Mouse (Mus musculus) bone marrow, adult 2 months (tissue): ENCODE measurements around the gene Il4i1. TPM values are rescaled to one million over a fixed set of nuclear protein-coding genes. Genes with fewer than 3 reads are reported as not detected.
A peak's percentile ranks its signal among the peaks of the same experiment; 100 is the strongest.

Experiments used
- H3K27ac ChIP-seq: fragments of 200-500 bp; 2 replicates; pipeline ENCODE4 v1.5.1; 2012; ENCODE audit warnings: low read depth, mild to moderate bottlenecking, control low read depth, inconsistent platforms, low read length; ENCODE audit not compliant: control insufficient read depth, poor library complexity, insufficient read depth
- H3K4me1 ChIP-seq: fragments of 200-500 bp; 2 replicates; pipeline ENCODE4 v1.6.1; 2011; ENCODE audit warnings: low read length; ENCODE audit not compliant: control insufficient read depth, insufficient read depth
- H3K4me3 ChIP-seq: fragments of 200-500 bp; replicated peaks from 2 replicates; pipeline ENCODE3; 2011; ENCODE audit warnings: mild to moderate bottlenecking, low read depth, low read length, control low read depth; ENCODE audit not compliant: control insufficient read depth
- CTCF ChIP-seq: fragments of 200-500 bp; IDR thresholded peaks from 2 replicates; pipeline ENCODE4 v1.5.1; 2011; ENCODE audit warnings: low read length, control low read depth; ENCODE audit not compliant: control insufficient read depth, insufficient read depth
- POLR2A ChIP-seq: fragments of 200-500 bp; IDR thresholded peaks from 2 replicates; pipeline ENCODE4 v1.6.1; 2011; ENCODE audit warnings: low read depth, mild to moderate bottlenecking, control low read depth, low read length, borderline replicate concordance; ENCODE audit not compliant: control insufficient read depth
- WGBS: fragments of 180-500 bp; shearing (Covaris S2); methylation state at CpG from one replicate; pipeline ENCODE4 v1.1.7; 2018; 5-methylcytosine and 5-hydroxymethylcytosine counted together
- polyA plus RNA-seq: library from polyadenylated mRNA; stranded (reverse); fragments of >200 nt; gene quantifications from 2 replicates; pipeline ENCODE4 v1.2.4, GENCODE M21; 2011; ENCODE audit warnings: low replicate concordance; ENCODE audit not compliant: missing spikeins, insufficient read depth, insufficient read length

The Il4i1 gene
- polyA plus RNA-seq, 1 experiment, result 24.8 TPM

- 66% methylated on average over 9 of the region's 9 CpGs for WGBS
- peak overlapping the region; percentile 11; the same call in 1 of the 2 replicates for H3K27ac ChIP-seq
- TF ChIP-seq POLR2A (no peak), CTCF (no peak)
- H3K4me1 ChIP-seq, result peaks cover 6% of the 10 kb centered on the region
- peak overlapping the region; percentile 6 for H3K4me3 ChIP-seq
These were observed 20.4 kb downstream of the Il4i1 start for GRCm38 (mm10) chr7:44836423-44837053.

GRCm38 (mm10) chr7:44838073-44838472, 21.9 kb downstream of the Il4i1 start:
- no peak overlapping the region for H3K4me3 ChIP-seq
- no peak for TF ChIP-seq CTCF
- TF ChIP-seq POLR2A, result no peak
- H3K4me1 ChIP-seq, result peaks cover 6% of the 10 kb centered on the region
- WGBS, result 86% methylated on average over 6 of the region's 6 CpGs
- no peak overlapping the region for H3K27ac ChIP-seq

- no peak overlapping the region for H3K27ac ChIP-seq
- WGBS, result 11% methylated on average over 11 of the region's 11 CpGs
- H3K4me3 ChIP-seq, result peak overlapping the region; percentile 23
- peaks cover 6% of the 10 kb centered on the region for H3K4me1 ChIP-seq
- TF ChIP-seq POLR2A (no peak), CTCF (no peak)
These were observed 22.9 kb downstream of the Il4i1 start for GRCm38 (mm10) chr7:44839171-44839490.

GRCm38 (mm10) chr7:44839491-44840191, 23.5 kb downstream of the Il4i1 start:
- WGBS, result 5% methylated on average over 58 of the region's 58 CpGs
- Histone ChIP-seq H3K27ac (0 out of 2 replicates have a peak overlapping the region, but pooled peaks have one; percentile 35), H3K4me1 (peaks cover 6% of the 10 kb centered on the region), H3K4me3 (peak overlapping the region; percentile 23)
- TF ChIP-seq POLR2A, result peak; percentile 48; the same call in 1 of the 2 replicates
- TF ChIP-seq CTCF, result no peak

- Histone ChIP-seq H3K4me1 (peaks cover 6% of the 10 kb centered on the region), H3K4me3 (no peak overlapping the region), H3K27ac (no peak overlapping the region)
- no peak for TF ChIP-seq POLR2A
- TF ChIP-seq CTCF, result no peak
- WGBS, result 21% methylated on average over 14 of the region's 14 CpGs
These were observed 24.2 kb downstream of the Il4i1 start for GRCm38 (mm10) chr7:44840426-44840825.

- TF ChIP-seq CTCF, result no peak
- TF ChIP-seq POLR2A, result no peak
- Histone ChIP-seq H3K4me3 (no peak overlapping the region), H3K27ac (no peak overlapping the region), H3K4me1 (peaks cover 4% of the 10 kb centered on the region)
- WGBS, result 80% methylated on average over 8 of the region's 8 CpGs
These were observed 25.8 kb downstream of the Il4i1 start for GRCm38 (mm10) chr7:44841825-44842463.

GRCm38 (mm10) chr7:44845006-44845405, 28.8 kb downstream of the Il4i1 start:
- Histone ChIP-seq H3K4me1 (peaks cover 2% of the 10 kb centered on the region; the same call in 1 of the 2 replicates), H3K27ac (no peak overlapping the region), H3K4me3 (no peak overlapping the region)
- TF ChIP-seq POLR2A, result no peak
- 89% methylated on average over 10 of the region's 10 CpGs for WGBS

- H3K27ac ChIP-seq, result no peak overlapping the region
- H3K4me1 ChIP-seq, result peaks cover 6% of the 10 kb centered on the region; the same call in 1 of the 2 replicates
- WGBS, result 92% methylated on average over 7 of the region's 7 CpGs
- no peak for TF ChIP-seq CTCF
- no peak for TF ChIP-seq POLR2A
- no peak overlapping the region for H3K4me3 ChIP-seq
These were observed 30.6 kb downstream of the Il4i1 start for GRCm38 (mm10) chr7:44846804-44847203.

GRCm38 (mm10) chr7:44847772-44848171, 31.6 kb downstream of the Il4i1 start:
- H3K27ac ChIP-seq, result no peak overlapping the region
- 72% methylated on average over 5 of the region's 5 CpGs for WGBS
- TF ChIP-seq POLR2A, result no peak
- no peak for TF ChIP-seq CTCF
- H3K4me1 ChIP-seq, result peaks cover 6% of the 10 kb centered on the region; the same call in 1 of the 2 replicates
- peak overlapping the region; percentile 83 for H3K4me3 ChIP-seq
